Mouse (Mus musculus): ENCODE data around the gene Myo6.
"Not testable (repeated sequence)": the region's sequence is repeated elsewhere in the genome, so short reads cannot be mapped to it uniquely, and the experiment has no call there.

The Myo6 gene

GRCm38 (mm10) chr9:80306853-80307252 is 142.0 kb downstream of the Myo6 start:
- no peak for DNase-seq

- no peak for DNase-seq
Measured at GRCm38 (mm10) chr9:80307629-80308028, 142.8 kb downstream of the Myo6 start.

GRCm38 (mm10) chr9:80313610-80314009 is 148.8 kb downstream of the Myo6 start:
- peak; percentile 18 for DNase-seq

- DNase-seq = no peak
Measured at GRCm38 (mm10) chr9:80315922-80316321, 151.1 kb downstream of the Myo6 start.

GRCm38 (mm10) chr9:80318027-80318426 is 153.2 kb downstream of the Myo6 start:
- peak; percentile 25 for DNase-seq

- not testable (repeated sequence) for DNase-seq
Measured at GRCm38 (mm10) chr9:80321051-80321887, 156.4 kb downstream of the Myo6 start.

GRCm38 (mm10) chr9:80332153-80332552 is 167.3 kb downstream of the Myo6 start:
- peak; percentile 30 for DNase-seq

GRCm38 (mm10) chr9:80333466-80333865 is 168.6 kb downstream of the Myo6 start:
- no peak for DNase-seq

- DNase-seq = no peak
Measured at GRCm38 (mm10) chr9:80333998-80334605, 169.3 kb downstream of the Myo6 start.

GRCm38 (mm10) chr9:80335660-80336357 is 171.0 kb downstream of the Myo6 start:
- DNase-seq = no peak

- no peak for DNase-seq
Measured at GRCm38 (mm10) chr9:80338026-80338425, 173.2 kb downstream of the Myo6 start.

- no peak for DNase-seq
Measured at GRCm38 (mm10) chr9:80340927-80341326, 176.1 kb downstream of the Myo6 start.

- no peak for DNase-seq
Measured at GRCm38 (mm10) chr9:80341756-80342155, 176.9 kb downstream of the Myo6 start.

GRCm38 (mm10) chr9:80342520-80342919 is 177.7 kb downstream of the Myo6 start:
- DNase-seq = no peak

- no peak for DNase-seq
Measured at GRCm38 (mm10) chr9:80344451-80345000, 179.7 kb downstream of the Myo6 start.

- DNase-seq = no peak
Measured at GRCm38 (mm10) chr9:80351295-80351677, 186.5 kb downstream of the Myo6 start.

- DNase-seq = no peak
Measured at GRCm38 (mm10) chr9:80351678-80352331, 187.0 kb downstream of the Myo6 start.

- DNase-seq = no peak
Measured at GRCm38 (mm10) chr9:80360063-80360462, 195.2 kb downstream of the Myo6 start.
